Comparison of ENCODE assay signal across 12 mouse cellular contexts in the genomic region with DNA sequence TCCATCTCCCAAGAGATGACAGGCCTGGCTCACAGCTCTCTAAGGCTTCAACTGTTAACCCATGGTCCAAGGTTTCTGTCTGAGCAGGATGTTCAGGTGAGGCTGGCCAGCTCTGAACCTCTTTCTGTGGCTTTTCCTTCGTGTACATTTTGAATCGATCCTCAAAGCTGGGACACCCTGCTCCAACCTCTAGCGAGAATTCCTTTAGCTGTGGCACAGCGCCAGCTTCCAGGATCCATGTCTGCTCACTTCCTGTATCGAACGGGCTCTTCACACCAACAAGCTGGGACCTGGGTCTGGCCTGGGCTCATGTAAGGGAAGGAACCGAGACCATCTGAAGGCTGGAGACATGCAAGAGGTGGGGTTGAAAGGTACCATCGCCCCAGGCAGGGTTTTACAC. TPM values are rescaled to one million over a fixed set of nuclear protein-coding genes. Genes with fewer than 3 reads are reported as not detected.
A peak's percentile ranks its signal among the peaks of the same experiment; 100 is the strongest.
DNase-seq lines count a peak whose midpoint lies in the region.
"Had no signal": no experiment of that assay in that cellular context is flagged by ENCODE, and none has a peak within 500 bp of the region (broad histone marks: within the 10 kb centered on the region; RNA-seq: fewer than 3 reads in every experiment).

No protein-coding gene starts in this region.

- intact Hi-C loops in gastrocnemius, postnatal 36 days (cut with DNase I) = loop anchor here (5.0 kb wide), 1 partner anchor 42 kb away; no protein-coding TSS in a partner anchor
- intact Hi-C loops in left cerebral cortex, postnatal 4 days (cut with DNase I) = no loop called here
- intact Hi-C loops in left cerebral cortex, postnatal 14 days (cut with DNase I) = loop anchor here (2.0 kb wide), 1 partner anchor 47 kb away; no protein-coding TSS in a partner anchor

- DNase-seq in gastrocnemius, postnatal 10 days = peak; percentile 35
- DNase-seq in gastrocnemius, postnatal 36 days = no peak
- peak; percentile 44 for DNase-seq in left cerebral cortex, postnatal 4 days
- no peak for DNase-seq in left cerebral cortex, postnatal 14 days (ENCODE audit: low spot score in 2 of 2)
- DNase-seq in cerebellum, adult 9-10 months = peak; percentile 57
- DNase-seq in cerebellum, postnatal 25 days = peak; percentile 39 to 60
- no peak for DNase-seq in frontal cortex, postnatal 14 days (ENCODE audit: low spot score in 2 of 2)
- no peak for DNase-seq in embryo, embryonic 10.5 days (ENCODE audit: low spot score)
- DNase-seq: layer of hippocampus, adult 9-11 months; lung, adult 2 months; midbrain, embryonic 14.5 days; thymus, adult 18-20 months had no signal

RNA-seq across cellular contexts. Expression of a gene that starts 1.4 kb away (rescaled TPM):
- total RNA-seq in gastrocnemius, postnatal 10 days (2021) = 10 to 100 TPM; 17.6 to 18.6 TPM
- 1 to 10 TPM; 4.0 to 4.9 TPM for total RNA-seq in gastrocnemius, postnatal 36 days (2021)
- total RNA-seq in left cerebral cortex, postnatal 4 days (2021) = 100 to 1,000 TPM; 161 to 162 TPM
- total RNA-seq in left cerebral cortex, postnatal 14 days (2021) = 100 to 1,000 TPM; 159 to 160 TPM

Comparison
In these comparisons a context has a peak if more than half of its experiments do, and no peak if none do; other contexts are left out.
1. DNase-seq: peak in gastrocnemius, postnatal 10 days (single experiment), left cerebral cortex, postnatal 4 days (single experiment), cerebellum, adult 9-10 months (single experiment) and cerebellum, postnatal 25 days (2 of 2); none in gastrocnemius, postnatal 36 days (0 of 2), left cerebral cortex, postnatal 14 days (0 of 2), frontal cortex, postnatal 14 days (0 of 2) and embryo, embryonic 10.5 days (single experiment).
2. RNA of a gene that starts 1.4 kb away (total RNA-seq): 161 to 162 TPM in left cerebral cortex, postnatal 4 days and 159 to 160 TPM in left cerebral cortex, postnatal 14 days; 17.6 to 18.6 TPM in gastrocnemius, postnatal 10 days and 4.0 to 4.9 TPM in gastrocnemius, postnatal 36 days; every median in the first group is over 4 times any median in the second.